Mouse (Mus musculus): ENCODE results near the gene Zc3h18. TPM values are rescaled to one million over a fixed set of nuclear protein-coding genes. Genes with fewer than 3 reads are reported as not detected.

The Zc3h18 gene
- polyA plus RNA-seq, 1 experiment from 2014 or later, result 30.6 TPM

DNA sequence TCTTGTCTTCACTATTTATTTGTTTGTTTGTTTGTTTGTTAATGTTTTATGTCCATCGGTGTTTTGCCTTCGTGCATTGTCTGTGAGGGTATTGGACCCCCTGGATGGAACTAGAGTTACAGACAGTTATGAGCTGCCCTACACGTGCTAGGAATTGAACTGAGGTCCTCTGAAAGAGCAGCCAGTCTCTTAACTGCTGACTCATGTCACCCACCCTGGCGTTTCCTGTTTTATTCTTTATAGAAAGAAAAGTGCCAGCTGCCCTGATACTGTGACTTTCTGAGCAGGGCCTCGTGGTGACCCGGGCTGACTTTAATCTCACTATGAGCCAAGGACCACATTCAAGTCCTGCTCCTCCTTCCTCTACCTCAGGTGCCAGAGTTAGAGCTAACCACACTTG is 39.1 kb downstream of the Zc3h18 start:
- Histone ChIP-seq H3K27ac (replicated peaks) (no peak overlapping the region), H3K36me3 (peaks cover 81% of the 10 kb centered on the region), H3K4me3 (replicated peaks) (no peak overlapping the region), H3K9ac (replicated peaks) (no peak overlapping the region), H3K4me1 (no peaks in the 10 kb centered on the region), H3K9me3 (replicated peaks) (no peaks in the 10 kb centered on the region), H3K4me2 (no peak overlapping the region), H3K27me3 (replicated peaks) (no peaks in the 10 kb centered on the region)
- no peak for ATAC-seq (ENCODE audit: low FRiP score)
- WGBS, result 93% methylated on average over 6 of the region's 6 CpGs

DNA sequence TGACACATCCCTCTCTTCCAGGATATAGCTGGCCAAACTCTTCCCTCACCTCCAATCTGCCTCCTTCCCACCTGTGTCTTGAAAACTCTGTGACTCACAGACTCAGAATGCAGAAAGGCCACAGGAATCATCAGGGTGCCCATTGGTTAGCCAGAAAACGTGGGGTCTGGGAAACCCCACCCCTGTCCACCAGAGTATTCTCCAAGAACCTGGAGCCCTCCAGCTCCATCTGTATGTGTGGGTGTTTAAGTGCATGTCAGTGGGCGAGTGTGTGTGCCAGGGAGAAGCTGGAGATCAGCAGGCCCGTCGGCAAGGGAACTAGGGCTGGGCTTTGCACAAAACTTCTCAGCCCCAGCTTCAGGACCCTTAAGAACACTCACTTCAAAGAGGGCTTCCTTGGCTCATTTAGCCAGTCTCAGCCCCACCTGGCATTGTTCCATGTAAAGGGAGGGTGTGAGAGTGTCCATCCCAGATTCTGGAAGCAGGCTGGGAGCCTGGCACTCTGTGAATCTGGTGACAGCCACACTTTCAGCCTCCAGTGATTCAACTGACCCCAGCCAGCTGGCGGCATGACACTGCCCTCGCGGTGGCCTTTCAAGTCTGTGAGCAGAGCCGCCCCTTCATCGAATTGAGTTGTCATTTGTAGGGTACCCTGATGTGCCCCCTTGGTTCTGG is 43.6 kb downstream of the Zc3h18 start:
- ATAC-seq (ENCODE audit: low FRiP score), result no peak

DNA sequence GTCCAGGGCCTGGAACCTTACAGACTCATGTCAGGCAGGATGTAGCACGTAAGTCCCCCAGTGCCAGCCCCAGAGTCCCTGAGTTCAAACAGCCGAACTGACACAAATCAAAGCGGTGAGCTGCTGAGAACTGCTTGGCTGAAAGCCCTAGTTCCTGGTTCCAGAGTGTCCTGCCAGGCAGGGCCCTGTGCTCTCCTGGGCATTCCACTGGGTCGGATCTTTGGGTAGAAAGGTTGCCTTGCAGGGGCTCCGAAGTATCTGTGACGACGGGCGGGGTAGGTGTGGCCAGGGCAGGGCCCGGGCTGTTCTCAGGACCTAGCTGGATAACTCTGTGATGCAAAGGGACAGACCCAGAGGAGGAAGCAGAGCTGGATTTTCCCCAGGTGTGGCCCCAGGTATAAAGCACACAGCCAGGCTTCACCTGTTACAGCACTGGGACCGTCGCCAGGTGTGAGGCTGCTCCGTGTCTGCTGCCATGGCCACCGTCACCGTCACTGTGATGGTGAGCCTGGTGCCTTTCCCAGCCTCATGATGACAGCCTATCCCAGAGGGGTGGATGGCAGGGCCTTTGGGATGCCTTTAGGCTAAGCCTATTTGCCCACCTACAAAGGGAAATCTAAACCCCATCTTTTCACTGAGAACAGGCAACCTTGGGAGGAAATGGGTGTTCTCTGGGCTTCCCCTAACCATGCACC is 45.1 kb downstream of the Zc3h18 start, which contains the start of gene Il17c:
Il17c (plus strand) TSS at position 645 of the 695 bp plus-strand sequence.
- H3K4me3 ChIP-seq (replicated peaks), result no peak within 1 kb of the TSS
- no peak within 1 kb of the TSS for H3K27ac ChIP-seq (replicated peaks)
- H3K9ac ChIP-seq (replicated peaks), result no peak within 1 kb of the TSS
- H3K4me2 ChIP-seq, result no peak within 1 kb of the TSS
- no peaks in the 10 kb centered on the region for H3K27me3 ChIP-seq (replicated peaks)
- no peaks in the 10 kb centered on the region for H3K9me3 ChIP-seq (replicated peaks)
- ATAC-seq (ENCODE audit: low FRiP score), result no peak
- peaks cover 21% of the 10 kb centered on the region for H3K36me3 ChIP-seq
- no peaks in the 10 kb centered on the region for H3K4me1 ChIP-seq
- WGBS, result 87% methylated on average over 14 of the region's 14 CpGs

More for the DNA sequence above, 43.6 kb downstream of the Zc3h18 start:
- Histone ChIP-seq H3K36me3 (peaks cover 36% of the 10 kb centered on the region), H3K4me1 (no peaks in the 10 kb centered on the region), H3K9ac (replicated peaks) (no peak overlapping the region), H3K4me3 (replicated peaks) (no peak overlapping the region), H3K27ac (replicated peaks) (no peak overlapping the region), H3K4me2 (no peak overlapping the region), H3K27me3 (replicated peaks) (no peaks in the 10 kb centered on the region), H3K9me3 (replicated peaks) (no peaks in the 10 kb centered on the region)
- WGBS, result 65% methylated on average over 9 of the region's 9 CpGs

DNA sequence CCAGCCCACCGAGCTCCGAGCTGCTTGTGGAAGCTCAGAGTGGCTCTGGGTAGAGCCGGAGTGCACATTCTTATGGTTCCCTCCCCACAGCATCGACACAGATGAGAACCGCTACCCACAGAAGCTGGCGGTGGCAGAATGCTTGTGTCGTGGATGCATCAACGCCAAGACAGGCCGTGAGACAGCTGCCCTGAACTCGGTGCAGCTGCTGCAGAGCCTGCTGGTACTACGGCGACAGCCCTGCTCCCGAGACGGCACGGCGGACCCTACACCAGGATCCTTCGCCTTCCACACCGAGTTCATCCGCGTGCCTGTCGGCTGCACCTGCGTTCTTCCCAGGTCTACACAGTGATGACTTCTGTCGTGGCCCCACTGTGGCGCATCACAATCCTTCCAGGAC is 46.8 kb downstream of the Zc3h18 start:
- Histone ChIP-seq H3K27ac (replicated peaks) (no peak overlapping the region), H3K9ac (replicated peaks) (no peak overlapping the region), H3K9me3 (replicated peaks) (no peaks in the 10 kb centered on the region), H3K27me3 (replicated peaks) (no peaks in the 10 kb centered on the region), H3K36me3 (0 out of 2 replicates have a peak, but pooled peaks cover 7% of the 10 kb centered on the region), H3K4me1 (no peaks in the 10 kb centered on the region), H3K4me3 (replicated peaks) (no peak overlapping the region), H3K4me2 (no peak overlapping the region)
- WGBS, result 89% methylated on average over 24 of the region's 24 CpGs
- ATAC-seq (ENCODE audit: low FRiP score), result no peak

DNA sequence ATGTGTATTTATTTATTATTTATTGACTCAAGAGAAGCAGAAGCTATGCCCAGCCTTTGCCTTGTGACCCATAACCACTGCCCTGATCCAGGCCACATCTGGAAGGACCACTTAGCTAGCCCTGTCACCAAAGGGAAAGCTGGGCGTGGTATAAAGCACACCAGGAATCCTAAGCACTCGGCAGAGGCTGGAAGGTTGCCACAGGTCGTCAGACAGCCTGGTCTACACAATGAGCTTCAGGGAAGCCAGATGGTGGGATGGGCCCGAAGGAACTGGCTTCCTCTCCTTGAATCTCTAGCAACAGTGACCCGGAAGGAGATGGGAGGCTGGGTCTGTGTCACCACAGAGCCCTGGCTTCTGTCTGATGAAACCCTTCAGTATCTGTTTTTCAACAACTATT is 47.2 kb downstream of the Zc3h18 start:
- 63% methylated on average over 5 of the region's 5 CpGs for WGBS
- Histone ChIP-seq H3K27ac (replicated peaks) (no peak overlapping the region), H3K9ac (replicated peaks) (no peak overlapping the region)

DNA sequence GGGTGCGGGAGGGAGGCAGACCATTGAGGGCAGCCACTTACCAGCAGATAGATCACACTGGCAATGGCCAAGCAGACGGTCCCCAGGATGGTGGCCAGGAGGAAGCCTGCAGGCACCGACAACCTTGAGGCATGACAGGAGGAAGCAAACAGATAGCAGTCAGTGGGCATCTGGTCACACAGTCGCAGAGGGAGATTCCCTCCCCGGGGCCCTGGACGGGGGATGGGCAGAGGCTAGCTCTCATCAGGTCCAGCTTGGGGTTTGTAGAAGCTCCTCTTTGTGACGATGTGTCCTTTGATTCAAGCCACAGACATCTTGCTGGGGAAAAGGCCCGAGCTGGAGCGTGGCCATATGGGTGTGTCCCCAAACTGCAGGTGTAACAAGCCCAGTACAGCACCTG is 49.7 kb downstream of the Zc3h18 start:
- Histone ChIP-seq H3K36me3 (no peaks in the 10 kb centered on the region), H3K27ac (replicated peaks) (no peak overlapping the region), H3K9ac (replicated peaks) (no peak overlapping the region), H3K9me3 (replicated peaks) (no peaks in the 10 kb centered on the region), H3K4me2 (no peak overlapping the region), H3K4me1 (no peaks in the 10 kb centered on the region), H3K4me3 (replicated peaks) (no peak overlapping the region), H3K27me3 (replicated peaks) (no peaks in the 10 kb centered on the region)
- ATAC-seq (ENCODE audit: low FRiP score), result no peak
- WGBS, result 81% methylated on average over 9 of the region's 9 CpGs

More for the DNA sequence above, 47.2 kb downstream of the Zc3h18 start:
- ATAC-seq (ENCODE audit: low FRiP score), result no peak
- H3K9me3 ChIP-seq (replicated peaks), result no peaks in the 10 kb centered on the region
- H3K27me3 ChIP-seq (replicated peaks), result no peaks in the 10 kb centered on the region
- no peaks in the 10 kb centered on the region for H3K4me1 ChIP-seq
- no peak overlapping the region for H3K4me2 ChIP-seq
- no peak overlapping the region for H3K4me3 ChIP-seq (replicated peaks)
- H3K36me3 ChIP-seq, result 0 out of 2 replicates have a peak, but pooled peaks cover 3% of the 10 kb centered on the region

DNA sequence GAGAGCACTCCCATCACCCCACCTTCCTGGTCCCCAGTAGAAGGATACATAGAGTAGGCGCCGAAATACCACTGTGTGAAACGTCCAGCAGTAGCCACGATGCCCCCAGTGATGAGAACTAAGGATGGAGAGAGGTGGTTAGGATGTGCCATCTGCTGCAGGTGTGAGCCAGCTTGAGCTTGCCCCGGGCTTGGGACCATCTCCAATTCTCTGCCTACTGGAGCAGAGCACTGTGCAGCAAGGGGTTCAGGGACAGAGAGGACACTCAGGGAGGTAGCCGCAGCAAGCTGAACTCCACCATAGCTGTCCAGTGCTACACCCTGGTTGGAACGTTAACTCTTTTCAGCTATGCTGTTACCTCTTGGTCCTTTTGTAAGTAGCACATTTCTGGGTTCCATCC is 51.2 kb downstream of the Zc3h18 start:
- Histone ChIP-seq H3K4me1 (peaks cover 9% of the 10 kb centered on the region), H3K4me3 (replicated peaks) (no peak overlapping the region), H3K4me2 (no peak overlapping the region), H3K9me3 (replicated peaks) (no peaks in the 10 kb centered on the region), H3K27ac (replicated peaks) (no peak overlapping the region), H3K9ac (replicated peaks) (no peak overlapping the region), H3K36me3 (no peaks in the 10 kb centered on the region), H3K27me3 (replicated peaks) (no peaks in the 10 kb centered on the region)
- 93% methylated on average over 7 of the region's 7 CpGs for WGBS
- no peak for ATAC-seq (ENCODE audit: low FRiP score)

DNA sequence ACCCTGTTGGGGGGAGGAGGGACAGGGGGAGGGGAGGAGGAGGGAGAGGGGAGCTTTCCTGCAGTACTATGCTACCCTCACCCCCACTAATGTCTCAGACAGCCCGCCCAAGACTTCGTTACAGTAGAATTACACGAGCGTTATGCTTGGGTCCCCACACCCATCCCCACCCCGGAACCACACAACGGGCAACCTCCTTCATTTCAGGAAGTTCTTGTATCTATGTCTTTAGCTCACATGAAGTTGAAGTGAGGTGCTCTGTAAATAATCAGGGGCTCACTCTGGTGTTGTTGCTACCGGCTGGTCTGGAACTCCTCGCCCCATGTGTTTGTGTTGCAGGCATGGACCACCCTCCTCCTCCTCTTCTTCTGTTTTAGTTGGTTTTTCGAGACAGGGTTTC is 51.8 kb downstream of the Zc3h18 start:
- no peaks in the 10 kb centered on the region; the same call in 1 of the 2 replicates for H3K36me3 ChIP-seq
- H3K27me3 ChIP-seq (replicated peaks), result no peaks in the 10 kb centered on the region
- H3K9ac ChIP-seq (replicated peaks), result no peak overlapping the region
- no peak for ATAC-seq (ENCODE audit: low FRiP score)
- H3K9me3 ChIP-seq (replicated peaks), result no peaks in the 10 kb centered on the region
- no peak overlapping the region for H3K4me2 ChIP-seq
- no peak overlapping the region for H3K27ac ChIP-seq (replicated peaks)
- peaks cover 12% of the 10 kb centered on the region for H3K4me1 ChIP-seq
- whole genome bisulfite sequencing, result 94% methylated on average over 9 of the region's 9 CpGs
- no peak overlapping the region for H3K4me3 ChIP-seq (replicated peaks)

DNA sequence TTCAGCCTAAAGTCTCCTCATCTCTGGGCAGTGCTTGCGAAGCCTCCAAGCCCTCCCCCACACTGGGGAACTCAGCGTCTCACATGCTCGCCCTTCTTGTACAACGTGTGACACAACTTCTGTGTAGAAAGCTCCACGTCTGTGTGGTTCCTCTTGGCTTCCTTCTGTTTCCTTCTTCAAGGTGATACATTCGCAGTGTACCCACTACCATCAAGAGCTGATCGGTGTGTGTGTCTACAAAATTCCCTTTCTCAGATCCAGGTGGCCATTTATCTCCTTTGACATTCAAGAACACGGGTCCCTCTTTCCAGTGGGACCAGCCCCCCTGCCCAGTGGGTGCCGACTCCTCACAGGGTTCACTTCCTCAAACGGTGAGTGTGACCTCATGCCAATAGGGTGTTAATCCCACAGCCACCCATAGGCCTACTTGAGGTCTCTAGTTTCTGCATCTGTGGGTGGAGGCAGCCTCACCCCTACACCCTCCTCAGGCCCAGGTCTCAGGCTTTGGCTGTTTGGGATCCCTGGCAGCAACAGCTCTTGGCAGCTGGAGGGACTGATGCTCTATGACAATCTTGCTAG is 53.7 kb downstream of the Zc3h18 start:
- Histone ChIP-seq H3K4me3 (replicated peaks) (no peak overlapping the region), H3K9me3 (replicated peaks) (no peaks in the 10 kb centered on the region), H3K36me3 (peaks cover 9% of the 10 kb centered on the region), H3K27ac (replicated peaks) (no peak overlapping the region), H3K27me3 (replicated peaks) (no peaks in the 10 kb centered on the region), H3K4me2 (no peak overlapping the region), H3K4me1 (peaks cover 12% of the 10 kb centered on the region), H3K9ac (replicated peaks) (no peak overlapping the region)
- 89% methylated on average over 10 of the region's 10 CpGs for WGBS
- ATAC-seq (ENCODE audit: low FRiP score), result no peak

DNA sequence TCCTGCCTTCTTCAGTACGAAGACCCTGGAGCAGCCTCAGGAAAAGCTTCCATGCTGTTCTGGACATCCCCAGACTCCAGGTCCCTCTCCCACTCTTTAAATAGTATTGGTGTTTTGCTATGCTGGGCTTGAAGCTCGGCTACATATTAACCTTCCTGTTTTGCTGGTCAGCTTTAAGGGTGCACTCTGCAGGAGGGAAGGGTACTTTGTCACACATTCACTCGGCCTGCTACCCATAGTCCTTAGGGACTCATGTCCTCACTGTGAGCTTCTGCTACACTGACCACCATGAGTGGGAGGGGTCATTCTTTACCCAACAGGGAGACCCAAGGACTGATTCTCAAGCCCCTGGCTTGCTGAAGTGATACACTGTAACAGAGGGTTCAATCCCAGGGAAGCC is 54.2 kb downstream of the Zc3h18 start:
- ATAC-seq (ENCODE audit: low FRiP score), result no peak
- no peaks in the 10 kb centered on the region for H3K9me3 ChIP-seq (replicated peaks)
- no peaks in the 10 kb centered on the region for H3K27me3 ChIP-seq (replicated peaks)
- no peak overlapping the region for H3K4me3 ChIP-seq (replicated peaks)
- H3K4me2 ChIP-seq, result no peak overlapping the region
- H3K9ac ChIP-seq (replicated peaks), result no peak overlapping the region
- H3K4me1 ChIP-seq, result peaks cover 12% of the 10 kb centered on the region
- 88% methylated on average over 3 of the region's 3 CpGs for WGBS
- H3K36me3 ChIP-seq, result peaks cover 14% of the 10 kb centered on the region
- no peak overlapping the region for H3K27ac ChIP-seq (replicated peaks)

DNA sequence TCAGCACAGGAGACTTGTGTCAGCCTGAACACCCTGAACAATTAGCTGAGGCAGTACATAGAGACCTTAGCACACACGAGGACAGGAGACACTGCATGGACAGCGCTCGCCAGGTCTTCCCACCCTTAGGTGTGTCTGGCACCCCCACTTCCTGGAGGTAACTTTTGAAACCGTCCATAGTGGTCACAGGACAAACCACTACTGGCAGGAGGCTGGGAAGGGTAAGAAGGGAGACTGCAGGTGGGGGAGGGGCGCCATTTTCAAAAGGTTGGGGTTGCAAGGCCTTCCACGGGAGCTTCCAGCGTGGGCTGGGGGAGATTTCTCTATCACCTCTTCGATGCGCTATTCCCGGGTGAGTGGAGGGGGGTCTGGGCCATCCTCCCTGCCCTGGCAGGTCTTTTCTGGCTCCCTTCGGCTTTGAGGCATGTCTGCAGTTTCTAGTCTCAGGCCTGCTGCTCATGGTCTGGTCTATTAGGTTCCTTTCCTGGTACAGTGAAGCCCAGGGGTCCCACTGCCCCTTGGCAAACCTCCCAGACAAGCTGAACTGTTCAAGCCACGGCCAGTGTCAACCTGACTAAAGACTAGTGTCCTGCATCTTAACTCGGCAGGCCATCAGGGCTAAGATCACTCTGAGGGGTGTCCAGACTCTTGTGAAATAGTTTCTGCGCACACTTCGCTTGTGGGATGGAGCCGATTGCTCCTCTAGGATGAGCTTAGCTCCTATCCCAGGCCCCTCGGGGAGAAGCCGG is 55.5 kb downstream of the Zc3h18 start:
- Histone ChIP-seq H3K27ac (replicated peaks) (peak overlapping the region; percentile 60; the same call in 1 of the 2 replicates), H3K9ac (replicated peaks) (peak overlapping the region; percentile 37; the same call in 1 of the 2 replicates), H3K27me3 (replicated peaks) (no peaks in the 10 kb centered on the region), H3K9me3 (replicated peaks) (no peaks in the 10 kb centered on the region), H3K4me2 (peak overlapping the region; percentile 59), H3K4me1 (peaks cover 12% of the 10 kb centered on the region), H3K36me3 (peaks cover 26% of the 10 kb centered on the region), H3K4me3 (replicated peaks) (peak overlapping the region; percentile 37)
- no peak for ATAC-seq (ENCODE audit: low FRiP score)
- WGBS, result 38% methylated on average over 18 of the region's 18 CpGs

Data from neural tube, embryonic 15.5 days (tissue).